Mouse (Mus musculus) cerebellum, adult 2 months (tissue): ENCODE results near the gene Ccnl1.

ENCODE experiments used
- CTCF ChIP-seq: fragments of 200-500 bp; IDR thresholded peaks from 2 replicates; pipeline ENCODE4 v1.5.1; 2011; ENCODE audit warnings: low read depth, mild to moderate bottlenecking, control low read depth, low read length, moderate library complexity, borderline replicate concordance; ENCODE audit not compliant: insufficient read depth
- POLR2A ChIP-seq: fragments of 200-500 bp; IDR thresholded peaks from 2 replicates; pipeline ENCODE4 v1.6.1; 2011; ENCODE audit warnings: low read length, control low read depth, borderline replicate concordance; ENCODE audit not compliant: insufficient read depth

DNA sequence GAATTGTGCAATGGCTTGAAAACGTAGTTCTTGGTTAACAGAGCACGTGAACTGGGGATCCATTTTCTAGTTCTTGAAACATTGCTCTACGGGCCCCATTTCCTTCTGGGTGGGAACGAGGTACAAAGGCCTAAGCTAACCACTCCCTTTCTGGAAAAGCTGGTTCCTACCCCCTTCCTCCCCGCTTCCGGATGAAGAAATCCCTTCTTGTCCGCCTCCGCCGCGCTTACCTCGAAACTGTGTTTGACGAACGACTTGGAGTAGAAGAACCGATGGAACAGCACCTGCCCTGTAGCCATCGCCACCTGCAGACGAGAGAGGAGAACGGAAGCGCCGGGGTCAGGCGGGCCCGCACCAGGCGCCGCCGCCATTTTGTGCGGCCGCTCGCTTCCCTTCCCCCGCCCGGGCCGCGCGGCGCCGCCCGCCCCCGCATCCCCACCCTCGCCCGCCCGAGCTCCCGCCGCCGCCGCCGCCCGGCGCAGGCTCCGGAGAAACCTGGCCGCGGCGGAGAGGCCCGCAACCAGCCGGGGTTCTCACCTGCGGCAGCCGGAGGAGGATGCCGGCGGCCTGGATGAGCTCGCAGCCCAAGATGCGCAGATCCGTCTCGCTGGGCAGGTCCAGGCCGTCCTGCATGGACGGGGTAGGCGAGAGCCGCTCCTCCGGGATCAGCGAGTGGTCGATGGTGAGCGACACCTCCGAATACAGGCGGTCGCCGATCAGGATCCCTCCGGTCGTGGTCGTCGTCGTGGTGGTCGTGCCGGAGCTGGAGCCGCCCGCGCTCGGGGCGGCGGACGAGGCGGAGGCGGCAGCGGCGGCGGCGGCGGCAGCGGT is 563 bp downstream of the Ccnl1 start:
- TF ChIP-seq CTCF (peak; percentile 23; the same call in 1 of the 2 replicates), POLR2A (no peak)
